Mouse (Mus musculus) mesoderm, embryonic 11.5 days (tissue): ENCODE data around the gene Atrnl1.

Experiments
- DNase-seq: peaks from one replicate; pipeline ENCODE4 v3.0.0-alpha.2; 2012; ENCODE audit warnings: low read depth, low spot score

Gene Atrnl1

GRCm38 (mm10) chr19:58112151-58112550 is 501.3 kb downstream of the Atrnl1 start:
- DNase-seq, result no peak

DNA sequence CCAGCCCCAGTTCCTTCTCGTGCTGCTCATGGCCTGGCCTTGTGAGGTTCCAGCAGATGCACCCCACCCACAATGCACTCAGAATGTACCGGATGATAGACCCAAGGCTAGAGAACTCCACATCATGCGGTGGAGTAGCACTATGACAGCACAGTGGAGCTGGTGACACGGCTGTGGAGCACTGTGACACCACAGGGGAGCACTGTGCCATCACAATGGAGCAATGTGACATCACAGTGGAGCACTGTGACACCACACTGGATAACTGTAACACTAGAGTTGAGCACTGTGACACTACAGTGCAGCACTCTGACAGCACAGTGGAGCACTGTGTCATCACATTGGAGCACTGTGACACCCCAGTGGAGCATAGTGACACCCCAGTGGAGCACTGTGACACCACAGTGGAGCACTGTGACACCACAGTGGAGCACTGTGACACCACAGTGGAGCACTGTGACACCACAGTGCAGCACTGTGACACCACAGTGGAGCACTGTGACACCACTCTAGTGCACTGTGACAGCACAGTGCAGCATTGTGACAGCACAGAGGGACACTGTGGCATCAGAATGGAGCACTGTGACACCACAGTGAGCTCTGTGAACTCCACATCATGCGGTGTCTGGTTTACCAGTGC is 502.4 kb downstream of the Atrnl1 start:
- no peak for DNase-seq

GRCm38 (mm10) chr19:58117595-58117994 is 506.8 kb downstream of the Atrnl1 start:
- DNase-seq, result no peak

- no peak for DNase-seq
Measured at GRCm38 (mm10) chr19:58118141-58118835, 507.5 kb downstream of the Atrnl1 start.

- DNase-seq, result peak; percentile 37
Measured at GRCm38 (mm10) chr19:58118864-58119263, 508.0 kb downstream of the Atrnl1 start.

DNA sequence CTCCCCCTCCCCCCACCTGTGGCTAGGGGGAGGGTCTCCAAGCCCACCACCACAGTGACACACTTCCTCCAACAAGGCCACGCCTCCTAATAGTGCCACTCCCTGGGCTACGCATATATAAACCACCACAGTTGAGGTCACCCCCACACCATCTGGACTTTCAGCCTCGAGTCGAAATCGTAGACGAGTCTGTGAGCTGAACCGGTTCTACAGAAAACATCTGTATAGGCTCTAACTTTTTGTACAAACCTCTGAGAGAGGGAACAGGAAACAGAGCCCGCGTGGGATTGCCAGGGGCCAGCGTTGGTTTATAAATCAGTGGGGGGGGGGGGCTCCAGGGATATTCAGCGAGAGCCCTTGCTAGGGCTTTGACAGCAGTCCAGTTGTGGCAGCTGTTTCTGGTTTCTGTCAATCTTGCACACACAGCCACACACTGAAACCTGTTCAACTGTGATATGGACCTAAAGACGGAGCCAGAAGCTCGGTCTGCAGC is 508.9 kb downstream of the Atrnl1 start:
- peak; percentile 55 for DNase-seq

GRCm38 (mm10) chr19:58120661-58121060 is 509.8 kb downstream of the Atrnl1 start:
- DNase-seq, result no peak

DNA sequence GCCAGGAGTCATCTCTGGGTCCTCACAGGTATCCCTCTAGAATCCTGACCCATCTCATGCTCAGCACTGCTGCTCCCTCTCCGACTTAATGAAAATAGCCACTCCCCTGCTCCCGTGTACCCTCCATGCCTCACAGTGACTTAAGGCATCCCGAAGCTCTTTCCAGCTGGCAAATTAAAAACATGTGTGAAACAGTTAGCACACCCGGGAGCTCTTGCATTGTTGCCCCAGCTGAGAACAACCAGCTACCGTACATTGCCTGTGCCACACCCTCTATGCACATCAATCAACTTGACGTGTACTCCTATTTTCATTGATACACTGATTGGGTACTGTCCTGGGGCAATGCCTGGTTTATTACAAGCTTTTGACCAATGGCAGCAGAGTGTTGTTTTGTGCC is 510.8 kb downstream of the Atrnl1 start:
- DNase-seq, result peak; percentile 47

DNA sequence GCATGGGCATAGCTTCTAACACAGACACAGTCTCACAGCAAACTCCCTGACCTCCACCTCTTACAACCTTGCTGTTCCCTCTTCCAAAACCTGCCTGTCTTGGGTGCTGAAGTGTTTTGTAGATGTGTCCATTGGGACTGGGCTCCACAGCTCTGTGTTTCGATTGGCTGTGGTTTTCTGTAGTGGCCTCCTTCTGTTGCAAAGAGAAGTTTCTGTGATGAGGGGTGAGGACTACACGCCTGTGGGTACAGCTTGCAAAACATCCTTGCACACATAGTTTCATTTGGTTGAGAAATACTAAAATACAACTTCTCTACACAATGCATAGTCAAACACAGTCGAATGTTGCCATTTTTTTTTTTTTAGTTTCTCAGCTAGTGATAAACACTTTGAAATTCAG is 512.8 kb downstream of the Atrnl1 start:
- no peak for DNase-seq

DNA sequence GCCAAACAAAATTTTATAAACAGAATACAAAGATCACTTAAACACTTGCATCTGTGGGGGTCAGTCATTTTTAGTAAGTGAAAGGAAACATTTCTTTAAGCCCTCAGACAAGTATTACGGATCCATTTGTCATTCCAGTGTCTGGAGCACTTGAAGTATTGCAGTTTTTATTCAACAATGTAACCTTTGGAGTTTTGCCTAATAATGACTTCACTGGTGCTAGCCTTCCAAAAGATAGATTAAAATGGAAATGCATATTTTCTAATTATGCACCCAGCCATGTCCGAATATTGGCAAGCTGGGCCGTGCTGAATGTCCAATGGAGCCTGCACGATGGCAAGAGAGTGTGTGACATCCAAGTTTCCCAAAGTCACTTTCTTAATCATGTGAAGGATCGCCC is 513.7 kb downstream of the Atrnl1 start:
- DNase-seq, result no peak

GRCm38 (mm10) chr19:58125010-58125409 is 514.2 kb downstream of the Atrnl1 start:
- DNase-seq, result no peak

DNA sequence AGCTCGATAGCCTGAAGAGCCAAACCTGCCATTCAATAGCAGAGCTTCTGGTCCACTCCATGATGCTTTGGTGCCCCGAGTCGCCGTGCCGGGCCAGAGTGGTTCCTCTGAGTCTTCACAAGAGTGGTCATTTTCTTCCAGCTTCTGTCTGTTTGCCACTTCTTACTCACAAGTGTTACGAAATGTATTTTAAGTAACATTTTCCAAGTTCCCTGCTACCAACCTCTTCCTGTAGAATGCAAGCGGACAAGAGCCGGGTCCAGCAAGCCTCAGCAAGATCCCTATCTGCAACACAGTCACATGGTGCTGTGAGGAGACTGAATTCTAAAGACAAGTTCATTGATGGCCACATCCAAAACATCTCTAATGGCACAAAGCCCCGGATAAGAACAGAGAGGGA is 521.1 kb downstream of the Atrnl1 start:
- no peak for DNase-seq

- DNase-seq, result no peak
Measured at GRCm38 (mm10) chr19:58140191-58140784, 529.5 kb downstream of the Atrnl1 start.

DNA sequence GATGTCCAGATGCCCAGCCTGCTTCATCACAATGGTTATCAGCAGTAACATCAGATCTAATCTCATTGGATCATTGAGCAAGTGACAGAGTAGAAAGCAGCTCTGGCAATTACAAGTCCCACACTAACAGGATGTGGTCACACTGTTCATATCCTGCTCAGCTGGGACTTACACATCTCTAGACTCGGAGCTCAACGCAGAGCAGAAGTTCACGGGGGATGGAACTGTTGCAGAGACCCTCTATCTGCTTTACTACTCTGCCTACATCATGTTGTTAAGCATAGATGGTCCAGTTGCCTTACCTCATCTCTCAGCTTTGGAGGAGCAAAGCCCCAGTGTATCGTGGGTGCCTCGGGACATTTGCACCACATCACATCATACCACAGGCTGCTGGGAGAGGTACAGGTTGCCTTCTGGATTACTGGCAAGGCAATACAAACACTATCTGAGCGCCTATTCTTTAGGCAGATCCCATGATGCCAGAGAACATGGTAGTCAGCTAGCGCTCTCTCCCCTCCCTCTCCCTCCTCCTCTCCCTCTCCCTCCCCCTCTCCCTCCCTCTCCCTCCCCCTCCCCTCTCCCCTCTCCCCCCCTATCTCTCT is 533.1 kb downstream of the Atrnl1 start:
- no peak for DNase-seq

DNA sequence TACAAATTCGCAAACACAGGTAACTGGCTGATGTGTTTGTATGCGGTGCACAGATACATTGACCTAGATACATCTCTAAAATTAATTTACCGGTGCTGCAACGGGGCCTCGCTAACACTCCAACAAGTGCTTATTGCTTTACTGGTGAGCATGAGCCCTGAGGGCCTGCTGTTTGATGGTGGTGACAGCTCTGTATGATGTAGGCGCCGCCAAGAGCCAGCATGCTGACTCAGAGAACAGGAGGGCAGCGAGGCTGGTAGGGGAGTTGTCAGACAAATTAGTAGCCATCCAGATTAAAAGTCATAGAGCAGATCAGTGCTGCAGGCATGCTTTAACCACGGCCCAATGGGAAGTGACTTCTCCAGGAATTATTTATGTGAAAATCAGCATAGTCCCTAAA is 534.7 kb downstream of the Atrnl1 start:
- no peak for DNase-seq

DNA sequence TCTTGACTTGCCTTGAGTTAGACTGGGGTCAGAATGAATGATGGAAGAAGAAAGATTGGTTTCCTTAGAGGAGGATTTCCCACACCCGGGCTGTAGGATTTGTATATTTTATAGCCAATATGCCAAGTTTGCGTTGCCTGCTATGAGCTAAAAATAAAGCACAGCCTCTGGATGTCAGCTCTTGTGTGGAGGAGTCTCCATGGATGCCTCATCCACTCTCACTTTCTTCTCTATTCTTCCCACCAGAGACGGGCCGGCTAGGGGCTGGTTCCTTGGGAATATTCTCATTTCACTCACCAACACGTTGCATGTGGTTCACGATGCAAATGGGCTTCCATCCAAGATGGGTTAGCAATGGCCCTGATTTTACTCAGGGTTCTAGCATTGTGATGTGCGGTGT is 540.4 kb downstream of the Atrnl1 start:
- no peak for DNase-seq

DNA sequence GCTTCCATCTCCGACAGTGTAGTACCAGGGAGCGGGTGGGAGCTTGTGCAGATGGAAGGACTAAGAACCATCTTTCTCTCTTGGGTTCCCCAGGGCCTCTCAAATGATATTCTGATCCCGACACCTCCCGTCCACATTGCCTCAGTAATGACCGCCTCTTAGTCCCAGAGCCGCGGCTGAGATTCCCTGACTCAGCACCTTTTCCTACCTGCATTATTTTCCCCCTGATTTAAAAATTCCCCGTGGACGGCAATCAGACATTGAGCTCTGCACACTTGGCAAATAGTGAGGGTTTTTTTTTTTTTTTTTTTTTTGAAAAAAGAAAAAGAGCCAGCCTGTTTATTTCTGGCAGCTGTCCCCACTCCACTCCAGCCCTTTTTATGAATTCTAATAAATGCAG is 550.7 kb downstream of the Atrnl1 start:
- DNase-seq, result no peak

DNA sequence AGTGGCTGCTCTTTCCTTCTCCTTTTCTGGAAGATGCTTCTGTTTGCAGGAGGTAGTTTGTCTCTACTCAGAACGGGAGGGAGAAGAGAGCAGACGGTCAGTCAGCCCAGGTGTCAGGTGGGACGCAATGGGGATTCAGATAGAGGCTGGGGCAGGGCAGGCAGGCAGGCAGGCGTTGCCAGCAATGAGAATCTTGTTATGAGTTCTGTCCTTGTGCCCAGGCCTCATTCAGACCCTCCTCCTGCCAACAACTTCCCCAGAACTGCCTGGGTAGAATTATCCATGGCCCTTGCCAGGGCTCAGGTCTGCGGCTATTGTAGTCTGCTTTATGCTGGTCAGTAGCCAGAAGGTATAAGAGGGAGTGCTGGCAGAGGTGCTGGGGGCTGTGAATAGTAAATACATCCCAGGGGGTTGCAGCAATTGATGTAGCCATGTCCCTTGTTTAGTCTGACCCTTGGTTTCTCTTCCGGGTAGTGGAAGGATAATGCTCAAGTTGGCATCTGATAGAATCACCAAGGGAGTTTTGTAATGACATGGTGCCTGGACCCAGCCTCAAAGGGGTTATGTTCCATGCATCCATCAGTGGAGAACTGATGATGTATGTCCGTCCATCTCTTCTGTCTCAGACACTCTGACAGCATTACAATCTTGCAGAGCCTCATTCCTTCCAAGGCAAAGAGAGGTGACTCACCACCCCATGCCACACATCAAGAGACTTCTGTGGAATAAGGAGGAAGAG is 554.2 kb downstream of the Atrnl1 start:
- DNase-seq, result no peak

GRCm38 (mm10) chr19:58165635-58166015 is 554.8 kb downstream of the Atrnl1 start:
- DNase-seq, result no peak

- DNase-seq, result no peak
Measured at GRCm38 (mm10) chr19:58166147-58166546, 555.3 kb downstream of the Atrnl1 start.

DNA sequence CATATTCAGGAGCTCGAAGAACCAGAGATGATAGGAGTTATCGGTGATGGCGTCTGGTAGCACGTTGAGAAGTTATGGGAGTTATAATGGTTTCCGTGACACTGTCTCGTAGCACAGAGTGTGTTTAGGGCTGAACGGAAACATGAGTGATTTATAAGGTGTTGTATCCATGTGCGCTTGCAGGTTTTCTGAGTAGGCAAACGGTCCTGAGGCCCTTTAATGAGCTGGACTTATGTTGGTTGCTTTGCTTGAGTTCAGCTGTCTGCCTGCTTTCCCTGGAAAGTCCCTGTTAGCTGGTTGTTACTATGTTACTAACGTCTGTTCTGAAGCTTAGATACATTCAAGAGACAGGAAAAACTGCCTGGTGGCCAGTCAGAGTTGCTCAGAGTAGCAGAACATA is 567.6 kb downstream of the Atrnl1 start:
- DNase-seq, result no peak

DNA sequence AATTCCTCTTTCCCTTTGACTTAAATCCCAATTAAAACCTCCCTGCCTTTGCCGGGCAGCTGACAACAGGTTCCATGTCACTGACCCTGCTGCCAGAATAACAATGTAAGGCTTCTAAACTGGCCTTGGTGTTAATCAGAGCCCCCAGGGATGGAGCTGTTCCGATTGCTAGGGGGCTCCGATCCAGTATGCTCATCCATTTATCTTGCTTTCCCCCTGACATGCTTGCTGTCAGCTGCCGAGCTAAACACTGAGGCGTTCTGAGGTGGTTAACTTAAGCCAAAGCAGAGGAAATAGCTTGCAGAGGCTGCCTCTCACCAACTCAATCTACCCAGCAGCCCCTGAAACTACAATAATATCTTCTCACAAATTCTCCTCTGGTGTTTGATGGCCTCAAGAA is 569.9 kb downstream of the Atrnl1 start:
- peak; percentile 41 for DNase-seq
